Mouse (Mus musculus): Measurements from ENCODE around the gene Chrd.

DNA sequence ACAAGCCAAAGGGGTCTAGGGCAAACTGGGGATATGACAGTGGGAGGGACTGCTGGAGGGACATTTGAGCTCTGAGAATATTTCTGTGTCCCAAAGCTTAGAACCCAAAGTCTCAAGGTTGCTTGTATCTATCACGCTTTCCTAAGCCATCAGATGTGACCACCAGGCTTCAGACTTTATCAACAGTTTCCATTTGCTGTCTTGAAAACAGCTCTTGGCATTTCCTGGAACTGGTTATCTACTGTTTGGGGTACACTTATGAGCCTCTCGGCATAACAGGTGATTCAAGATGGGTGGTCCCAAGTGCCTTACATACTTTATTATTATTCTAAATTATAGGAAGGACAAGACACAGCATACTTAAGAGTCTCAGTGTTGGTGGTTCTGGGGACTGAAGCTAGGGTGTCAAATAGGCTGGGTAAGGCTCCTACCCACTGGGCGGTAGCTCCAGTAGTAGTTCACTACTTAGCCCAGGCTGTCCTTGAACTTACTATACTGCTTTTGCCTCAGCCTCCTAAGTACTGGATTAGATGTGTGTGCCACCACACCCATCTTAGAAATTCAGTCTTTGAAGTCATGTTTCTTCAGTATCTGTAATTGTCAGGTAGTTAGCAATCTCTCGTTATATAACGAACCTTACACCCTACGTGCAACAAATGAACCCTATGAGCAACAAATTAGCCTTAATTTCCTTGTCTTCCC is 29.1 kb upstream of the Chrd start:
- TF ChIP-seq POLR2A (IDR thresholded peaks at IDR 0.05; ENCODE audit: control insufficient read depth, extremely low read depth, insufficient read depth, low read length, poor library complexity) = no peak
- no peak for TF ChIP-seq CTCF (IDR thresholded peaks at IDR 0.05; ENCODE audit: borderline replicate concordance, control insufficient read depth, extremely low read depth, insufficient read depth, low read length, poor library complexity)
